Mouse (Mus musculus): ENCODE data around the gene Bckdhb. TPM values are rescaled to one million over a fixed set of nuclear protein-coding genes. Genes with fewer than 3 reads are reported as not detected.

Bckdhb gene
- total RNA-seq, 2 experiments from 2014 or later, result 34.5 to 39.3 TPM

- DNase-seq (ENCODE audit: low spot score in 2 of 2), result no peak
- intact Hi-C loops (cut with DNase I), result no loop called here
These were observed 223.2 kb downstream of the Bckdhb start for GRCm38 (mm10) chr9:84148124-84148523.

Other genes starting within 250 kb of the Bckdhb start
- 10 to 100 TPM; 70.8 to 78.0 TPM for gene Elovl4, start 118.9 kb upstream of the Bckdhb start, total RNA-seq (2021)
- under 1 TPM; 0.57 to 0.84 TPM for gene Ttk, start 90.5 kb upstream of the Bckdhb start, total RNA-seq (2021)

All from left cerebral cortex, postnatal 36 days (tissue).